Mouse (Mus musculus): ENCODE results near the gene Dck. TPM values are rescaled to one million over a fixed set of nuclear protein-coding genes. Genes with fewer than 3 reads are reported as not detected.
A peak's percentile ranks its signal among the peaks of the same experiment; 100 is the strongest.

The Dck gene
- total RNA-seq, 2 experiments from 2014 or later: 62.9 to 142 TPM

DNA sequence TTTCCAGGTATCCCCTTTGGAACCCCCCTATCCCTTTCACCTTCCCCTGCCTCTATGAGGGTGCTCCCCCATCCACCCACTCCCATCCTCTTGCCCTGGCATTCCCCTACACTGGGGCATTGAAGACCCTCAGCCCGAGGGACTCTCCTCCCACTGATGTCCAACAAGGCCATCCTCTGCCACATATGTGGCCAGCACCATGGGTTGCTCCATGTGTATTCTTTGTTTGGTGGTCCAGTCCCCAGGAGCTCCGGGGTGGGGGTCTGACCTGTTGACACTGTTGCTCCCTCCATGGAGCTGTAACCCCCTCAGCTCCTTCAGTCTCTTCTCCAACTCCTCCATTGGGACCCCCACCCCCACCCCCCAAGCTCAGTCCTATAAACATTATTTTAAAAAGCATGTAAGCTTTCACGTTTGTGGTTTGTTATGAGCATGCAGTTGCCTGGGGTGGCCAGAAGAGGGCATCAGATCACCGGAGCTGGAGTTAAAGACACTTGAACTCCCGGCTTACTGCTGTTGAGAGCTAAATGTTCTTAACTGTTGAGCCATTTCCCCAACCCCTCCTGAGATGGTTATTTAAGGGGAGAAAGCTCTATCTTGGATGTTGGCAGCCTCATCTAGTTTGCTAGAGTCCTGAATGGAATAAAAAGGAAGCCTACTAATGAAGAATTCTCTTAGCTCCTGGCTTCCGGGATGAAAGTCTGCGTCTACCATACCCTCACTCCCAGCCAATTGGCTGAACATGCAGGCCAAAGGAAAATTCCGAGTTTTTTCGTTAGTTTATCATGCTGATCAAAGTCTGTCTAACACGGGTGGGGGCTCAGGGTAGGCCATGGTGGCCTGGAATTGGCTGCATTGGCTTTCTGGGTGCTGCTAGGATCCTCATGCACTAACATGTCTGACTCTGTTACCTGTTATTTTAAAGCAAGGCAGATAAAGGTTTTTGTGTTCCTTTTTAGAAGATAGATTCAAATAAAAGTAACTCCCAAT lies 26.8 kb downstream of the Dck start:
- ATAC-seq (ENCODE audit: poor library complexity, severe bottlenecking): peak; percentile 93

DNA sequence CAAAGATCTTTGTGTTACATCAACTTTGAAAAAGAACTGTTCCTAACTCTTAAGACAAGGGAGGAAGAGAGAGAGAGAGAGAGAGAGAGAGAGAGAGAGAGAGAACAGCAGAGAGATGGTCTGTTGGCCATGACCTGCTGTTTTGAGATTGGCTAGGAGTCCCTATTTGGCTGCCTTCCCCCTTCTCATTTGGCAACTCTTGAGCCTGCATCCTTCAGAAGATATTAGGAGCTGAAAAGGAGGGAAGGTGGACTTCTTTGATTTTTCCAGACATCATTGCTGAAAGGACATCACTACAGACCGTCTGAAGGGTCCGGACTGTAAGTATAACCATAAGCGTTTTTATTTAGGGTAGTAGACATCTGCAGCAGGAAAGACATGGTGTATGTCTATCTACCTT lies 28.9 kb downstream of the Dck start:
- no peak for ATAC-seq (ENCODE audit: poor library complexity, severe bottlenecking)

DNA sequence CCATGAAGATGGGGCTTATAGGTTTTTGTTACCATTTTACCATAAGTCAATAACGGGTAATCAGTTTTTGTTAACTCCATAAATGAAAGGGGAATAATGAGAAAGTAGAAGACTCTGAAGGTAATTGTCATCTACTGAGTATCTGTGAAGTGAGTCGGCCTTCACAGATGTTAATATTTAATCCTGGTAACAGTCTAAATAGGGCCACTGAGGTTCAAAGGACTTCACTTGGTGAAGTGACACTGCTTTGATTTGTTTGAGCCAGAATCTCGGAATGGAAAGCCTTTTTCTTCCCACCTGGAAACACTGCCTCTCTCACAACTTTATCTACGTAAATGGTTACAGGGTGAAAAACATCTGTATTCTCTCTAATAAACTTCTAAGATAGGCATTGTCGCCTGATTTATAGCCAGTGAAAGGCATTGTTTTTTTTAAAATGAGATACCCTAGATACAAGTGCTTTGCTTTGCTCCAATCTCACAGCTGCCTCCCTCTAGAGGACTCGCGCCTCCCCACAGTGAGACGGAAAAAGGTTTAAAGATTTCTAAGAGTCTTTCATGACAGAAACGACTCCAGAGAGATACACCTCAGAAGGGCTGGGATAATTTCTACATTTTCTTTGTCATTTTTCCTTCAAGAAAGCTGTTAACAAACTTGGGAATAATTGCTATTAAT lies 31.3 kb downstream of the Dck start:
- ATAC-seq (ENCODE audit: poor library complexity, severe bottlenecking): no peak

DNA sequence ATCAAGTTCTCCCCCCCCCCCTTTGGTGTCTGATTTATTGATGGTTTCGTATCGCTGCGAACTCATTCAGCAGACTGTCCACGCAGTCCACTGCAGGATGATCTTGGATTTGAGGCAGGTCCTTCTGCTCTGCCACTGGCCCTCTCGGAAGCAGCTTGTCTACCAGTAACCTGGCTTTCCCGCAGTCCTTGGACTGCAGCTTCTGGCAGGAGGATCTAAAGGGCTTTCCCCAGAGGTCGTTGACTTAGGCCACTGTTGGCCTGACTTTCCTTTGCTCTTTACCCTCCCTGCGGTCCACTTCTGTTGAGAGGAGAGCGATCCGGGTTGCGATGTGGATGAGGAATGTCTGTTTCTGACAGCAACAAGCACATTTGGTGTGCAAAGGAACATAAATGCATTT lies 31.8 kb downstream of the Dck start:
- no peak for ATAC-seq (ENCODE audit: poor library complexity, severe bottlenecking)

DNA sequence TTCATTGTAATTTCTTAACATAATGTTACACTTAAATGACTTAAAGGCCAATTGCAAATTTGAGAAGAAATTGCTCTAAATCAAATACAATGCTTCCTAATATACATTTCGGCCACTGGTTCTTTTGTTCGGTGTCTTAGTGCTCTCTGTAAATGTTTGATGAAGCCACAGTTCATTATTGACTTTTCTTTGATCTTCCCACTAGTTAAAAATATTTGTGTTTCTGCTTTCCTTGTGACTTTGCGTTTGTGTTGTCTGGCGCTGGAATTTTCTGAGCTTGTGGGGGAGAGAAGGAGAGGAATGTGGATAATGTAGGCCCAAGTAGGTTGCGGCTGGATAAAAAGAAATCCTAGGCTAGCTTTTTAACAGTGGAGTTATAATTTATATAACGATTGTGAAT lies 32.3 kb downstream of the Dck start:
- no peak for ATAC-seq (ENCODE audit: poor library complexity, severe bottlenecking)

DNA sequence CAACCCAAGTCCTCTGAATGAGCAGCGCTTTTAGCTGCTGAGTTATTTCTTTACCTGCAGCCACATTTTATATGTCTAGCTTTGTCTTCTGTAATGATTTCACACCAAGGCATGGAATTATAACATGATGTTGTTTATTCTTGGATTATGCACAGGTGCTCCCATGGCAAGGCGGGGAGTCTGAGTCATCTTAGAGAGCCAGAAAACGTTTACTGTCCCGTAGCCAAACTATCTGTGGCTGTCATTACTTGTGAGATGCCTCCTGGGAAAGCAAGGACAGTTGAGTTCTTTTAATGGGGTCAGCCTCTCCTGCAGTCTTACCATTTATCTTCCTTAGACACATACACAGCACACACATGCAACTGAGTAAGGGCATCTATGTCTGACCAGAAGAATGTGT lies 40.8 kb downstream of the Dck start:
- ATAC-seq (ENCODE audit: poor library complexity, severe bottlenecking): no peak

DNA sequence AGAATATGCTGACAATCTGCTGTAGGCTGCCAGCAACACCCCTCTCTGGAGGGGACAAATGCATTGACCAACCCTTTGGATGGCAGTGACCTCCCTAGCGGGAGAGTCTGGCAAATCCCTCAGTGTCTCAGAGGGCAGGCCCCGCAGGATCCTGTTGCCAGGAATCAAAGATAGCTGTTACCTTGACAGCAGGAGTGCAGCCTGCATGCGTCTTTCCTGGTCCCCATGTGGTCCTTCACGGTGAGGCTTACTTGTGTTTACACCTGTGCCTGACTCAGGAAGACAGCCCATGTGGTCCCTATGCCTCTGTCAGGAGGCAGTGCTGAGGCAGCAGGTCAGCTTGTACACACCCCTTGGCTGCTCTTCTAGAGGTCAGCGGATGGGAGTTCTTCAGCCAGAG lies 41.5 kb downstream of the Dck start:
- ATAC-seq (ENCODE audit: poor library complexity, severe bottlenecking): no peak

DNA sequence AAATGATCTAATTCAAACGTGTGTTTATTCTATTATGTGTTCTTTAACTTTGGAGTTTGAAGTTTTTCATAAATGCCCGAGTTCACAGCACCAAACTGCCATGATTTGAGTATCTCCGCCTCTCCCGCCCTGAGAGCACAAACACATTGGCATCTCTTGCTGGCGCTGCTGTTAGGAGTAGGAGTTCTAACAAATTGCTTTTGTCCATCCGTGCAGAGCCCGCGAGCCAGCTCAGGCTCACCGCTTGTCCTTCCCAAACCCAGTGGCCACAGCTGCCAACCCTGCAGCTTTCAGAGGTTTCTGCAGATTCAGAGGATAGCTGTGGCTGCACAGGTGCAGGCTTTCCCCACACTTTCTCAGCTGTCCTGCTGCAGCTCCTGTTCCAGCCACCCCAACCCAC lies 42.5 kb downstream of the Dck start:
- ATAC-seq (ENCODE audit: poor library complexity, severe bottlenecking): no peak

DNA sequence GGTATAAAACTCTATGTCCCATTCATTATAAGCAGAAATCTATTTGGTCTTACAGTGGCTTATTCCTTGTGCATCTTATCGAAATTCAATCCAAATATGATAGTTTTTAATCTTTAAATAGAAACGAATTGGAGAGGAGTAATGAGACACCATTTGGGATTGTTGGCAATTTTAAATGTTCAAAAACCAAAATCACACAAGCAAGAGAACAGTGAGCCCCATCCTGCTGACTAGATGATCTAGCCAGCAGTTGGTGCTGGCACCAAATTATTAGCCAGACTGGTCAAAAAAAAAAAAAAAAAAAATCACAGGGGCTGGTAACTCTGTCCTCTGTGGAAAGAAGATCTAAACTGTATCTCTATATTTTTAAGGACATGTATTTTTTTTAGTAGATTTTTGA lies 48.4 kb downstream of the Dck start:
- ATAC-seq (ENCODE audit: poor library complexity, severe bottlenecking): no peak

DNA sequence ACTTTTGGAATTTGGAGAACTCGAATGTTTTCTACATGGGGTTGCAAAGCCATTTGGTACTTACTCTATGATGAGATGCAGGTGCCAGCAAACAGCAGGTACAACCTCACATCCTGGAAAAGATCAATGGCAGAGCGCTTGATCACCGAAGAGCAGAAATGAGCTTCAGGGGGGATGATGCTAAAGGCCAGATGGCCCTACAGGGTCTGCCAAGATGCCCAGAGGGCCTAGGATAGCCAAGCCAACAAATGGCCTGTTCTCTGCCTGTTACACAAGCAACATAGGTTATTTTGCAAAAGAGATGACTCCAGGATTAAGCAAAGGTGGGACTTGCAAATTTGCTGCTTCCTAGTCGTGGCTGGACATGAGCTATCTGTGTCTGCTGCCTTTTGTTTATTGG lies 49.8 kb downstream of the Dck start:
- ATAC-seq (ENCODE audit: poor library complexity, severe bottlenecking): no peak

DNA sequence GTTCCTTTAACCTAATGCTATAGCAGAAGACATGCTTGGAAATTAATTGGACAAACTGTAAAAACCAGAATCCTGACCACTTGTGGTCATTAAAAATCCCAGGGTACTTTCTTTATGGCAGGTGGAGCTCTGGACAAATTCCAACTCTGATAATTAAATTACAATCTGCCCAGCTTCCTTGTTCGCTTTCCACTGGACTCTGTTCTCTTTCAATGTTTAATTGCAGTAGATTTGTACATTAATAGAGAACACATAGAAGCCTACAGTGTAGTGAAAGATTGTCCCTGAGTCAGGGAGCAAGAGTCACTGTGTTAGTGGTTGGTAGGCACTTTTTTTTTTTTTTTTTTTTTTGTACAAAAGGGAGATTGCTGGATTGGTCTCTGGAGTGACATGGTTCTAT lies 56.7 kb downstream of the Dck start:
- no peak for ATAC-seq (ENCODE audit: poor library complexity, severe bottlenecking)

DNA sequence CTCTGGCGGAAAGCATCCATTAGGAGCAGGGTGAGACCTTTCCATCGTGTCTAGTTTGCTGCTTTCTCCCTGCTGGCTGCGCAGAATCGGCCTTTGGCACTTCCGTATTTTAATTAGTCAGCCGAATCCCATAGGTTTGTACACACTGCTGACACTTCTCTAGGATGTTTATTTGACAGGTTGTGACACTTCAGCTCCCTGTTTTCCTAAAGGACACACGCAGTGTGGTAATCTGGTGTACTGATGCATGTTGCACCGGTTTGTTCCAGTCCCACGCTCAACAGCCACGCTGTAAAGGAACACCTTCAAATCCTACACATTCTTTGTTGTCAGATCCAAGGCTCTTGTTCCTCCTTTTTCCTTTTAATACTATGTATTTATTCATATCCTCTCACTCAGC lies 60.0 kb downstream of the Dck start:
- ATAC-seq (ENCODE audit: poor library complexity, severe bottlenecking): no peak

DNA sequence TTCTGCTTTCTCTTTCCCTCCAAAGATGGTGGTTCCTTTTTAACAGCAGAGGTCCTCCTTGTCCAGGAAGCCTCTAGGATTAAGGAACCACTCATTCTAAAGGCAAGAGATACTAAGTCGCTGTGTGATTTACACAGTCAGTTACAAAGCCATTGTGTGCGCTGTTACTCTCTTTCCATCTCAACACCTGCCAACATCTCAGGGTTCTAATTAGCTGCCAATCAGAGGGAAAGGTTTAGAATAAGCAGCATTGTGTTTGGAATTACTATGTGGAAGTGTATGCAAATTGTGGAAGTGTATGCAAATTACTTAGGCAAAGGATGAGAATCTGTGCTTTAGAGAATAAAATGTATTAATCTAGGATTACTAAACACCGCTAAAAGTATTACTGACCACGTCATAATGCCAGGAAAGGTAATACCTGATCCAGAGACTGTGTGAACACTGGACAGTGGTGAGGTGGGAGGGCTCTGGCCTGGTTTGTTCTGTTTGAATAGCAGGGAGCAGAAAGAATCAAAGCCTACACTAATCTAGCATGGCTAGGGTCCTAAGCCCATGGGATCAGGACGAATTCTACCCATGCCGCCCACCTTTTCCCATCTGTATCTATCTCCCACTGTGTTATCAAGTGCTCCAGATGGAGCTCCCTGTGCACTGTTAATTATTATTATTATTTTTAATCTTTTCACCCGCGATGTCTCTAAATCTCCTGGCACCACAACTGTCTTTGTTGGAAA lies 65.2 kb downstream of the Dck start:
- ATAC-seq (ENCODE audit: poor library complexity, severe bottlenecking): no peak

DNA sequence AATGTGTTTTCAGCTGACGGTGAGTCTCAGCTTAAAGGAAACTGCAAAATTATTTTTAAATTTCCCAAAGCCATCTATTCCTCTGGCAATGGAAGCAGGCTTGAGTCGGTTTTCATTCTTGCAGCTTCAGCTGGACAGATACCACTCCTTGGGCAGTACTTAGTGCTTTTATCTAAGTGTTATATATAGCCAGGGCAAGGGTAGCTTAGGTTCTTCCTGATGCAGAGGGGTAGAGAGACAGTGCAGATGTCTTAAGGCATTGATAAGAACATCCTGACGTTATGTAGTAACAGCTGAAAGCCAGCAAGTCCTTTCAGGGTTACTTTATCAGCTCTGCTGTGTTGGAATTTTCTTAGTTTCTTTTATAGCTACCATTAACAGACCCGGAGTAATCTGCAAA lies 66.1 kb downstream of the Dck start:
- no peak for ATAC-seq (ENCODE audit: poor library complexity, severe bottlenecking)

DNA sequence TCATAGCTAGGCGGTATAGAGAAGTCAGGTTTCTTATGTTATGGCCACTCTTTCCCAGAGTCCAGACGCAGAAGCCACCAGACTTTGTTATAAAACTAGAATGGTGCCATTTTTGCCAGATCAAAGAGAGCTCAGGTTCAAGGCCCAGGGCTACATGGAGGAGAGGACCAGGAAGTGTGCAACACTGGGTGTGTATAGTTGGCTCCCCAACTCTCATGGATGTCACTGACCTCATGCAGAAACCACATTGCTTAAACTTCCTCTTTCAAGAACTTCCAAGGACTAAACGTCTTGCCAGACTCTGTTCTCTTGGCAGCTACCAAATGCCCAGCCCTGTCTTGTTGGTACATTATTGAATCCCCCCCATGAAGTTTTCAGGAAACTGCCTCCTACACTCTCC lies 67.1 kb downstream of the Dck start:
- ATAC-seq (ENCODE audit: poor library complexity, severe bottlenecking): peak; percentile 94

Other genes with a start within 250 kb of the Dck start
- 14.6 and 57.2 TPM in 2 replicates for gene Jchain, start 237.1 kb upstream of the Dck start, total RNA-seq (2015)
- 9.2 and 29.6 TPM in 2 replicates for gene Jchain, start 237.1 kb upstream of the Dck start, total RNA-seq (2017)
- gene Utp3, start 210.5 kb upstream of the Dck start, total RNA-seq (2015): 74.1 and 86.4 TPM in 2 replicates
- gene Utp3, start 210.5 kb upstream of the Dck start, total RNA-seq (2017): 56.8 and 60.0 TPM in 2 replicates
- 10.3 and 12.2 TPM in 2 replicates for gene Rufy3, start 200.0 kb upstream of the Dck start, total RNA-seq (2015)
- gene Rufy3, start 200.0 kb upstream of the Dck start, total RNA-seq (2017): 17.7 and 20.7 TPM in 2 replicates
- gene Grsf1, start 88.8 kb upstream of the Dck start, total RNA-seq (2015): 56.5 TPM in 2 replicates
- 74.6 and 83.2 TPM in 2 replicates for gene Grsf1, start 88.8 kb upstream of the Dck start, total RNA-seq (2017)
- gene Mob1b, start 44.1 kb upstream of the Dck start, total RNA-seq (2015): 26.1 and 26.6 TPM in 2 replicates
- gene Mob1b, start 44.1 kb upstream of the Dck start, total RNA-seq (2017): 11.5 and 15.7 TPM in 2 replicates
- gene Slc4a4, start 121.8 kb downstream of the Dck start, total RNA-seq (2015): not detected in 2 replicates
- not detected in 2 replicates for gene Slc4a4, start 121.8 kb downstream of the Dck start, total RNA-seq (2017)